Mouse (Mus musculus) midbrain, embryonic 10.5 days (tissue): Measurements from ENCODE around the gene Crkl. TPM values are rescaled to one million over a fixed set of nuclear protein-coding genes. Genes with fewer than 3 reads are reported as not detected.

Experiments used
- DNase-seq: peaks from one replicate; pipeline ENCODE4 v3.0.0-alpha.2; 2017; ENCODE audit warnings: low spot score
- H3K27ac ChIP-seq: fragments of 300-500 bp; sonication (generic); replicated peaks from 2 replicates; pipeline ENCODE4 v1.5.1; 2016; ENCODE audit warnings: mild to moderate bottlenecking
- H3K27me3 ChIP-seq: fragments of 300-500 bp; sonication (generic); 2 replicates; pipeline ENCODE4 v1.6.1; 2016; ENCODE audit warnings: low read depth, mild to moderate bottlenecking; ENCODE audit not compliant: poor library complexity, severe bottlenecking
- H3K36me3 ChIP-seq: fragments of 300-500 bp; sonication (generic); 2 replicates; pipeline ENCODE4 v1.6.1; 2016; ENCODE audit warnings: mild to moderate bottlenecking, moderate library complexity
- H3K4me1 ChIP-seq: fragments of 300-500 bp; sonication (generic); 2 replicates; pipeline ENCODE4 v1.6.1; 2016
- H3K4me3 ChIP-seq: fragments of 300-500 bp; sonication (generic); 2 replicates; pipeline ENCODE4 v1.5.1; 2016; ENCODE audit warnings: mild to moderate bottlenecking, moderate library complexity
- H3K9me3 ChIP-seq: fragments of 300-500 bp; sonication (generic); replicated peaks from 2 replicates; pipeline ENCODE4 v1.6.1; 2016; ENCODE audit warnings: mild to moderate bottlenecking
- WGBS: fragments of 180-500 bp; shearing (Covaris S2); methylation state at CpG from one replicate; pipeline ENCODE4 v1.1.7; 2016; 5-methylcytosine and 5-hydroxymethylcytosine counted together
- polyA plus RNA-seq: library from polyadenylated mRNA; unstranded; fragments of >200 nt; fragmentation: Nextera tagmentation; extraction: Ambion mirVana; gene quantifications from 2 replicates; pipeline ENCODE4 v1.2.1, GENCODE M21; 2016

The Crkl gene
- 69.2 and 71.6 TPM in 2 replicates for polyA plus RNA-seq

GRCm38 (mm10) chr16:17451541-17452372 lies at the start of gene Crkl:
Gene Crkl, plus strand, starts transcription at chr16:17451987.
- under 1% methylated on average over 63 of the region's 63 CpGs for WGBS
- Histone ChIP-seq H3K4me1 (peaks cover 30% of the 10 kb centered on the region), H3K27me3 (no peaks in the 10 kb centered on the region), H3K4me3 (peak within 1 kb of the TSS; percentile 94), H3K27ac (peak within 1 kb of the TSS; percentile 97), H3K36me3 (peaks cover 23% of the 10 kb centered on the region), H3K9me3 (no peaks in the 10 kb centered on the region)
- peak; percentile 99 for DNase-seq

DNA sequence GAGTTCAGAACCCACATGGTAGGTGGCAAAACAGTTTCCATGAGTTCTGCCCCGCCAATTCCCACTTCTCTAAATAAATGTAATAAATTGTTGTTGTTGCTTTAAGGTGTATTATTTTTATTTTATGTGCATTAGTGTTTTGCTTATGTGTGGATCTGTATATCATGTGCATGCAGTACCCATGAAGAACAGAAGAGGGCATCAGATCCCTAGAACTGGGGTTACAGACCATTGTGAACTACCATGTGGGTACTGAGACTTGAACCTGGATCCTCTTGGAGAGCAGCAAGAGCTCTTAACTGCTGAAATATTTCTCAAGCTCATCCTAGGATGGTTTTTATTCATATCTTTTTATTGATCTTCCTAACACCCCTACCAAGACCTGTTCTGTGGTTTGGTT lies 48.9 kb upstream of the Crkl start:
- Histone ChIP-seq H3K4me1 (peaks cover 24% of the 10 kb centered on the region), H3K9me3 (no peaks in the 10 kb centered on the region), H3K27ac (no peak overlapping the region), H3K4me3 (no peak overlapping the region), H3K27me3 (no peaks in the 10 kb centered on the region), H3K36me3 (peaks cover 8% of the 10 kb centered on the region)
- DNase-seq = no peak
- WGBS = 70% methylated on average over 1 of the region's 1 CpGs

DNA sequence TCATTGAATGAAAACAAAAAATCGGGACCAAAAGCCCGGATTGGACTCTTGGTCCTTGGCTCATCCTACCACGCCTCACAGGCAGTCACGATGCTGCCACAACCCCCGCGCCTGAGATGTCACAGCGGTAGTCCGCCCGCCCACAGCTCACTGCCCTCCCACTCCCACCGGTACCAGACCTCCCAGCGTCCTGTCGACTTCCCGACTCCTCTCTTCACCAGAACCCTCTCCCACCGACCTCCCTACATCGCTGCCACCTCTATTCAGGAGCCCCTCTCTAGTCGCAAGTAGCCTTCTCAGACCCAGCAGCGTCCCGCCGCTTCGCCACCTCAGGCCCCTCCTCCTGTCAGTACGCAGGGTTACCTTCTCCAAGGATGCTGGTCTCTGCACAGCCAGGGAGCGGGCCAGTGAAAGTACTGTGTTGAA lies 46.5 kb upstream of the Crkl start:
- DNase-seq = no peak
- Histone ChIP-seq H3K36me3 (peaks cover 8% of the 10 kb centered on the region), H3K4me3 (peak overlapping the region; percentile 87), H3K27ac (peak overlapping the region; percentile 93), H3K9me3 (no peaks in the 10 kb centered on the region), H3K27me3 (no peaks in the 10 kb centered on the region), H3K4me1 (peaks cover 26% of the 10 kb centered on the region)
- under 1% methylated on average over 22 of the region's 22 CpGs for WGBS

GRCm38 (mm10) chr16:17405736-17406443 lies 45.9 kb upstream of the Crkl start, which contains the start of the genes Snap29 and Pi4ka:
Gene Snap29, plus strand, starts transcription at chr16:17405986.
Gene Pi4ka, minus strand, starts transcription at chr16:17406314.
- no peaks in the 10 kb centered on the region for H3K27me3 ChIP-seq
- peaks cover 26% of the 10 kb centered on the region for H3K4me1 ChIP-seq
- DNase-seq = peak; percentile 100
- peak within 1 kb of the TSS; percentile 87 for H3K4me3 ChIP-seq
- peak within 1 kb of the TSS; percentile 93 for H3K27ac ChIP-seq
- no peaks in the 10 kb centered on the region for H3K9me3 ChIP-seq
- WGBS = under 1% methylated on average over 65 of the region's 69 CpGs
- H3K36me3 ChIP-seq = peaks cover 8% of the 10 kb centered on the region

DNA sequence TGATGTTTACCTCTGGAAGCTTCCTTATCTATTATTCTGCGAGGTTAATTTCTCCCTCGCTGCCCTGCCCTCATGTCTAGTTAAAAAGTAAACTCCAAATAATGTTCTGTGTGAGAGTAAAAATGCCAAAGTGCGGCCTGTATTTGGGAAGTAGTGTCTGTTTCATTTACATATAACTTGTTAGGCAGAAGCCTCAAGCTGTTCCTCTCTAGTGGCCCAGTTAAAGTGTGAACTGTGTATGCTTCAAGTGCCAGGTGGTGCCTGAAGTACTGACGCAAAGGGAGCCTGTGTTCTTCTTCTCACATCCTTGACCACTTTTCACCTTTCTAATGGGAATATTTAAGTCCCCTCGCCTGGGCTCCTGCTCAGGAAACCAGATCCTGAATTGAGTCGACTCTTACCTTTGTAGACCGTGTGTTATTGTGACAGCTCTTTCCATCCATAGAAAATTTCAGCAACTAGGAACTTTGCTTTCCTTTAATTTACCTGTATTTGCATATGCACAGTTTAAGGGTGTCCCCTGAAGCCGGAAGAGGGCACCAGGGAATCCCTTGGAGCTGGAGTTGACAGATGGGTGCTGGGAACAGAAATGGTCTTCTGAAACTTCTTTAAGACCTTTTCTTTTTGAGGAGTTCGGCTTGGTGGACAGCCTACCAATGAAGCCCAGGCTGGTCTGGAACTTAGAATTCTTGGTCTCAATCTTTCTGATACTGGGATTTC lies 45.1 kb upstream of the Crkl start:
- 45% methylated on average over 9 of the region's 9 CpGs for WGBS
- H3K4me3 ChIP-seq = peak overlapping the region; percentile 87
- H3K27me3 ChIP-seq = no peaks in the 10 kb centered on the region
- no peak overlapping the region for H3K27ac ChIP-seq
- H3K9me3 ChIP-seq = no peaks in the 10 kb centered on the region
- DNase-seq = no peak
- peaks cover 26% of the 10 kb centered on the region for H3K4me1 ChIP-seq
- H3K36me3 ChIP-seq = peaks cover 8% of the 10 kb centered on the region

GRCm38 (mm10) chr16:17409046-17409445 lies 42.7 kb upstream of the Crkl start:
- no peaks in the 10 kb centered on the region for H3K9me3 ChIP-seq
- H3K4me3 ChIP-seq = no peak overlapping the region
- WGBS = 92% methylated on average over 2 of the region's 2 CpGs
- DNase-seq = no peak
- peaks cover 26% of the 10 kb centered on the region for H3K4me1 ChIP-seq
- no peaks in the 10 kb centered on the region for H3K36me3 ChIP-seq
- no peak overlapping the region for H3K27ac ChIP-seq
- no peaks in the 10 kb centered on the region for H3K27me3 ChIP-seq

- Histone ChIP-seq H3K9me3 (no peaks in the 10 kb centered on the region), H3K27ac (no peak overlapping the region), H3K27me3 (no peaks in the 10 kb centered on the region), H3K36me3 (no peaks in the 10 kb centered on the region), H3K4me1 (peaks cover 15% of the 10 kb centered on the region), H3K4me3 (no peak overlapping the region)
- DNase-seq = no peak
- 82% methylated on average over 4 of the region's 4 CpGs for WGBS
These were observed 41.6 kb upstream of the Crkl start for GRCm38 (mm10) chr16:17410209-17410608.

DNA sequence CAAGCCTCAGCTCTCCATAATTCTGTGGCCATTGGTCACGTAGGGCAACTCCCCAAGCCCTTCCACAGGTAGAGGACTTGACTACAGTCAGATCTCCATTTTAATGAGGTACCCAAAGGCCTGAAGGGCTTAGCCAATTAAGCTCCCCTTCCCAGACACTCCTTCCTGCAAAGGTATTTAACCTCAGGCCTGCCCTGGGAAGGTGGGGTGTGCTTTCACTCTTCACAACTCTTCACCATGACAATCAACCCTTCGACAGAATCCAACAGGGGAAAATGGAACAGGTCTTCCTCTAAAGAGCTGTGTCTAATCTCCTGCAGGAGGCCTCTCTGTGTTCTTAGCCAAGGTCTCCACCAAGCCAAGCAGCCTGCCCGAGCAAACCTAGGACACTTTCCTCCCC lies 28.8 kb upstream of the Crkl start:
- Histone ChIP-seq H3K27ac (no peak overlapping the region), H3K36me3 (peaks cover 64% of the 10 kb centered on the region), H3K9me3 (no peaks in the 10 kb centered on the region), H3K4me3 (no peak overlapping the region), H3K4me1 (no peaks in the 10 kb centered on the region), H3K27me3 (no peaks in the 10 kb centered on the region)
- WGBS = 76% methylated on average over 3 of the region's 3 CpGs
- DNase-seq = no peak

DNA sequence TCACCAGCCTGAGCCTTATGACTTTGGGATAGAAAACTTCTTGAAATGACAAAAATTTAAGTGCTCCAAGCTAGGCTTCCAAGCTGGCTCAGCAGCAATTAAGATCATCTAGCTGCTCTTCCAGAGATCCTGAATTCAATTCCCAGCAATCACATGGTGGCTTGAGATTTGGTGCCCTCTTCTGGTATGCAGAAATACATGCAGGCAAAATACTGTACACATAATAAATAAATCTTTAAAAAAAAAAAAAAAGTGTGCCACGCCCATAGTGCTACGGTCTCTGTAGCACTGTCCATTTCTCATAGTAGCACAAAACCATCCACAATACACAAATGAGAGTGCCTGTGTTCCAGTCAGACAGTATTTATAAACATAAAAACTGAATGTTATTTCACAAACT lies 19.2 kb upstream of the Crkl start:
- 77% methylated on average over 2 of the region's 2 CpGs for whole genome bisulfite sequencing
- H3K9me3 ChIP-seq = no peaks in the 10 kb centered on the region
- H3K4me3 ChIP-seq = no peak overlapping the region
- no peak for DNase-seq
- no peaks in the 10 kb centered on the region for H3K27me3 ChIP-seq
- H3K27ac ChIP-seq = no peak overlapping the region
- H3K4me1 ChIP-seq = no peaks in the 10 kb centered on the region
- H3K36me3 ChIP-seq = peaks cover 13% of the 10 kb centered on the region

DNA sequence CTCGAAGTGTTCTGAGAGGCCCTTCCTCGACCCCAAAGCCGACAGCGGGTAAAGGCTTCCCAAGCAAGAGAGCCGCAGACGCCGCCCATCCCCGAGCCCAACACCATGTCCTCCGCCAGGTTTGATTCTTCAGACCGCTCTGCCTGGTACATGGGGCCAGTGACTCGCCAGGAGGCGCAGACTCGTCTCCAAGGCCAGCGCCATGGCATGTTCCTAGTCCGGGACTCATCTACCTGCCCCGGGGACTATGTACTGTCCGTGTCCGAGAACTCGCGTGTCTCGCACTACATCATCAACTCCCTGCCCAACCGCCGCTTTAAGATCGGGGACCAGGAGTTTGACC lies 557 bp downstream of the Crkl start:
- H3K36me3 ChIP-seq = peaks cover 29% of the 10 kb centered on the region
- peaks cover 30% of the 10 kb centered on the region for H3K4me1 ChIP-seq
- peak overlapping the region; percentile 97 for H3K27ac ChIP-seq
- whole genome bisulfite sequencing = under 1% methylated on average over 24 of the region's 24 CpGs
- H3K9me3 ChIP-seq = no peaks in the 10 kb centered on the region; the same call in 1 of the 2 replicates
- no peak for DNase-seq
- no peaks in the 10 kb centered on the region for H3K27me3 ChIP-seq
- peak overlapping the region; percentile 94 for H3K4me3 ChIP-seq

DNA sequence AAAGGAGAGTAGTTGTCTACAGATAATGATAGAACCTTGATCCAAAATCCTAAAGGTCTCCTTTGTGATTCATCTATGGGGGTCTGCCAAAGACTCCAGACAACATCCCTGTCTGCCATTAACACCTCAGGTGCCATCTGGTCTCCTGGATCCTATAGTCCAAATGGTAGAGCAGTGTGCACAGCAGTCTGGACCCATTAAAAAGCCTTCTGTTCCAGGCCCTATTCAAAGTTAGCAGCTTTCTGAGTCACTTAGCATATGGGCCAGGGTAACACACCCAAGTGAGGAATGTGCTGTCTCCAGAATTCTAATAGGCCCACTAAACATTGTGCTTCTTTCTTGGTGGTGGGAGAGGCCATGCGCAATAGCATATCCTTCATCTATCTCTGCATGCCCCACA lies 5.1 kb downstream of the Crkl start:
- Histone ChIP-seq H3K27me3 (no peaks in the 10 kb centered on the region), H3K36me3 (peaks cover 75% of the 10 kb centered on the region), H3K9me3 (no peaks in the 10 kb centered on the region; the same call in 1 of the 2 replicates), H3K4me3 (no peak overlapping the region), H3K27ac (no peak overlapping the region), H3K4me1 (peaks cover 25% of the 10 kb centered on the region)
- DNase-seq = no peak
- 100% methylated on average over 1 of the region's 1 CpGs for WGBS

DNA sequence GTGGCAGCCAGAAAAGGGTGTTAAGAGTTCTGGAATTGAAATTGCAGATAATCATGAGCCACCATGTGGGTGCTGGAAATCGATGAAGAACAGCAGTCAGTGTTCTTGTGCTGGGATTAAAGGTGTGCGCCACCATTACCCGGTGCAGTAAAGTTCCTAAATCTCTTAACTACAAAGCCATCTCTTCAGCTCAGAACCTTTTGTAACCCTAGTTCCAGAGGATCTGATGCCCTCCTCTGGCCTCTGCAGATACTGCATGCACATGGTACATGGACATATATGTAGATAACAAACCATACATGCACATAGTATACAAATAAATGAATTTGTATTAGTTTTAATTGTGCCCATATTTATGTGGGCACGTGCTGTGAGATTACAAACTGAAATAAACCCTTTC lies 8.5 kb downstream of the Crkl start:
- 94% methylated on average over 4 of the region's 4 CpGs for WGBS
- H3K36me3 ChIP-seq = peaks cover 97% of the 10 kb centered on the region
- peaks cover 5% of the 10 kb centered on the region for H3K4me1 ChIP-seq
- H3K27ac ChIP-seq = no peak overlapping the region
- no peak for DNase-seq
- no peaks in the 10 kb centered on the region for H3K27me3 ChIP-seq
- H3K9me3 ChIP-seq = no peaks in the 10 kb centered on the region; the same call in 1 of the 2 replicates
- H3K4me3 ChIP-seq = no peak overlapping the region
